In genomic region chr11:94274206-94274867, GRCm38 (mm10) we compare ENCODE assay signal across 17 mouse cellular contexts. TPM values are rescaled to one million over a fixed set of nuclear protein-coding genes. Genes with fewer than 3 reads are reported as not detected.
DNase-seq lines count a peak whose midpoint lies in the region; ATAC-seq and TF ChIP-seq lines count a peak whose summit lies in the region.
"Had no signal": no experiment of that assay in that cellular context is flagged by ENCODE, and none has a peak within 500 bp of the region (broad histone marks: within the 10 kb centered on the region; RNA-seq: fewer than 3 reads in every experiment).

No protein-coding gene starts in this region.

- TF ChIP-seq CTCF in layer of hippocampus, adult 2 months (conservative IDR thresholded peaks at IDR 0.05) = no peak

- no peak for ATAC-seq in hindbrain, embryonic 12.5 days (ENCODE audit: low FRiP score)
- peak; percentile 84; the same call in 1 of the 2 replicates for ATAC-seq in stomach, embryonic 16.5 days (ENCODE audit: insufficient read depth, low FRiP score)

- H3K27ac ChIP-seq in hindbrain, embryonic 10.5 days = peak overlapping the region; percentile 41
- no peak overlapping the region for H3K27ac ChIP-seq in hindbrain, embryonic 12.5 days
- peak overlapping the region; percentile 77 for H3K27ac ChIP-seq in stomach, embryonic 16.5 days (ENCODE audit: low read length)
- no peak overlapping the region for H3K27ac ChIP-seq in layer of hippocampus, adult 2 months
- H3K27ac ChIP-seq: lung, embryonic 15.5 days had no signal

- intact Hi-C loops in gastrocnemius, postnatal 36 days (cut with DNase I) = no loop called here

- H3K9me3 ChIP-seq in hindbrain, embryonic 10.5 days = no peaks in the 10 kb centered on the region
- no peaks in the 10 kb centered on the region for H3K9me3 ChIP-seq in hindbrain, embryonic 12.5 days (replicated peaks)
- no peaks in the 10 kb centered on the region for H3K9me3 ChIP-seq in stomach, embryonic 16.5 days (replicated peaks; ENCODE audit: control insufficient read depth, low read length)
- H3K9me3 ChIP-seq: lung, embryonic 15.5 days had no signal

- DNase-seq in hindbrain, embryonic 10.5 days (ENCODE audit: low spot score) = no peak
- DNase-seq in MEL-GATA-1-ER (ENCODE audit: extremely low read depth, low read depth) (peak; percentile 17), liver (peak; percentile 86)
- DNase-seq in layer of hippocampus, adult 2 months (ENCODE audit: low spot score in 2 of 2) = no peak
- no peak for DNase-seq in right cerebral cortex, adult 18-20 months
- DNase-seq in gastrocnemius, postnatal 36 days = no peak
- DNase-seq: adrenal gland, postnatal 25 days; cerebellum, adult 9-10 months; heart, postnatal 36 days; kidney, adult 9 months; layer of hippocampus, postnatal 36 days; retina, postnatal 1 day had no signal

- H3K4me3 ChIP-seq in hindbrain, embryonic 10.5 days = no peak overlapping the region
- no peak overlapping the region for H3K4me3 ChIP-seq in hindbrain, embryonic 12.5 days
- no peak overlapping the region for H3K4me3 ChIP-seq in stomach, embryonic 16.5 days (replicated peaks; ENCODE audit: low read length)
- no peak overlapping the region for H3K4me3 ChIP-seq in layer of hippocampus, adult 2 months
- H3K4me3 ChIP-seq: lung, embryonic 15.5 days had no signal

- 0 out of 2 replicates have a peak, but pooled peaks cover 9% of the 10 kb centered on the region for H3K27me3 ChIP-seq in hindbrain, embryonic 10.5 days (ENCODE audit: insufficient read depth, poor library complexity, severe bottlenecking)
- no peaks in the 10 kb centered on the region for H3K27me3 ChIP-seq in hindbrain, embryonic 12.5 days
- H3K27me3 ChIP-seq in stomach, embryonic 16.5 days (ENCODE audit: control insufficient read depth, insufficient read depth, low read length) = no peaks in the 10 kb centered on the region
- H3K27me3 ChIP-seq: lung, embryonic 15.5 days had no signal

- no peak overlapping the region for H3K9ac ChIP-seq in hindbrain, embryonic 12.5 days
- peak overlapping the region; percentile 29; the same call in 1 of the 2 replicates for H3K9ac ChIP-seq in stomach, embryonic 16.5 days (ENCODE audit: low read length)
- H3K9ac ChIP-seq: lung, embryonic 15.5 days had no signal

- peaks cover 15% of the 10 kb centered on the region for H3K4me1 ChIP-seq in hindbrain, embryonic 10.5 days (replicated peaks)
- peaks cover 6% of the 10 kb centered on the region; the same call in 1 of the 2 replicates for H3K4me1 ChIP-seq in hindbrain, embryonic 12.5 days
- H3K4me1 ChIP-seq in stomach, embryonic 16.5 days (ENCODE audit: control insufficient read depth, insufficient read depth, low read length) = peaks cover 20% of the 10 kb centered on the region

- WGBS in hindbrain, embryonic 10.5 days = 95% methylated on average over 10 of the region's 10 CpGs
- 91% methylated on average over 10 of the region's 10 CpGs for WGBS in hindbrain, embryonic 12.5 days
- 66% methylated on average over 10 of the region's 10 CpGs for WGBS in stomach, embryonic 16.5 days

- no peak overlapping the region for H3K4me2 ChIP-seq in hindbrain, embryonic 12.5 days (replicated peaks)
- H3K4me2 ChIP-seq in stomach, embryonic 16.5 days (ENCODE audit: low read depth, low read length) = no peak overlapping the region
- H3K4me2 ChIP-seq: lung, embryonic 15.5 days had no signal

- H3K36me3 ChIP-seq in hindbrain, embryonic 10.5 days = no peaks in the 10 kb centered on the region
- H3K36me3 ChIP-seq in hindbrain, embryonic 12.5 days = no peaks in the 10 kb centered on the region
- H3K36me3 ChIP-seq in stomach, embryonic 16.5 days (ENCODE audit: control insufficient read depth, insufficient read depth, low read length) = no peaks in the 10 kb centered on the region
- H3K36me3 ChIP-seq: lung, embryonic 15.5 days had no signal

RNA-seq across cellular contexts. Expression of gene Gm21885, which starts 7.3 kb away (rescaled TPM):
- polyA plus RNA-seq in hindbrain, embryonic 10.5 days (2016; fragmentation: Nextera tagmentation; extraction: Ambion mirVana) = not detected in 2 replicates
- 0.31 and 0.48 TPM in 2 replicates for polyA plus RNA-seq in hindbrain, embryonic 12.5 days (2016; fragmentation: Nextera tagmentation; extraction: Ambion mirVana)
- polyA plus RNA-seq in stomach, embryonic 16.5 days (2015; fragmentation: Nextera tagmentation; extraction: Ambion mirVana) = 8.9 and 9.9 TPM in 2 replicates
- not detected for total RNA-seq in layer of hippocampus, adult 2 months (2021)
- not detected for total RNA-seq in gastrocnemius, postnatal 36 days (2021)
- total RNA-seq: adrenal gland, postnatal 25 days; gastrocnemius, adult 8-10 months; layer of hippocampus, postnatal 36 days; monocyte, adult 5-6 weeks had no signal
- polyA plus RNA-seq: lung, embryonic 15.5 days had no signal

RNA-seq across cellular contexts. Expression of gene Wfikkn2, which starts 28.5 kb away (rescaled TPM):
- 0.61 and 2.0 TPM in 2 replicates for polyA plus RNA-seq in hindbrain, embryonic 10.5 days (2016; fragmentation: Nextera tagmentation; extraction: Ambion mirVana)
- 6.8 and 9.1 TPM in 2 replicates for polyA plus RNA-seq in hindbrain, embryonic 12.5 days (2016; fragmentation: Nextera tagmentation; extraction: Ambion mirVana)
- polyA plus RNA-seq in stomach, embryonic 16.5 days (2015; fragmentation: Nextera tagmentation; extraction: Ambion mirVana) = 3.1 and 3.4 TPM in 2 replicates
- under 1 TPM; 0.49 to 0.72 TPM for total RNA-seq in layer of hippocampus, adult 2 months (2021)
- 1 to 10 TPM; 6.4 to 6.6 TPM for total RNA-seq in gastrocnemius, postnatal 36 days (2021)
- total RNA-seq: monocyte, adult 5-6 weeks had no signal

RNA-seq across cellular contexts. Expression of gene Luc7l3, which starts 47.5 kb away (rescaled TPM):
- polyA plus RNA-seq in hindbrain, embryonic 10.5 days (2016; fragmentation: Nextera tagmentation; extraction: Ambion mirVana) = 72.3 and 103 TPM in 2 replicates
- polyA plus RNA-seq in hindbrain, embryonic 12.5 days (2016; fragmentation: Nextera tagmentation; extraction: Ambion mirVana) = 153 and 167 TPM in 2 replicates
- polyA plus RNA-seq in stomach, embryonic 16.5 days (2015; fragmentation: Nextera tagmentation; extraction: Ambion mirVana) = 96.7 and 112 TPM in 2 replicates
- 100 to 1,000 TPM; 115 to 132 TPM for total RNA-seq in layer of hippocampus, adult 2 months (2021)
- 10 to 100 TPM; 29.6 to 36.5 TPM for total RNA-seq in gastrocnemius, postnatal 36 days (2021)

RNA-seq across cellular contexts. Expression of gene Ankrd40, which starts 53.5 kb away (rescaled TPM):
- polyA plus RNA-seq in hindbrain, embryonic 10.5 days (2016; fragmentation: Nextera tagmentation; extraction: Ambion mirVana) = 11.7 and 12.5 TPM in 2 replicates
- 27.3 and 28.7 TPM in 2 replicates for polyA plus RNA-seq in hindbrain, embryonic 12.5 days (2016; fragmentation: Nextera tagmentation; extraction: Ambion mirVana)
- 11.0 and 11.1 TPM in 2 replicates for polyA plus RNA-seq in stomach, embryonic 16.5 days (2015; fragmentation: Nextera tagmentation; extraction: Ambion mirVana)
- total RNA-seq in layer of hippocampus, adult 2 months (2021) = 100 to 1,000 TPM; 113 to 119 TPM
- total RNA-seq in gastrocnemius, postnatal 36 days (2021) = 100 to 1,000 TPM; 195 to 201 TPM

Comparison
In these comparisons a context has a peak if more than half of its experiments do, and no peak if none do; other contexts are left out.
1. H3K27ac ChIP-seq: peak in hindbrain, embryonic 10.5 days (single experiment) and stomach, embryonic 16.5 days (single experiment); none in hindbrain, embryonic 12.5 days (single experiment) and layer of hippocampus, adult 2 months (single experiment).
2. DNase-seq: peak in MEL-GATA-1-ER (single experiment) and liver (single experiment); none in hindbrain, embryonic 10.5 days (single experiment), layer of hippocampus, adult 2 months (0 of 2), right cerebral cortex, adult 18-20 months (single experiment) and gastrocnemius, postnatal 36 days (0 of 2).